Mouse (Mus musculus) embryonic facial prominence, embryonic 11.5 days (tissue): ENCODE measurements at regions not wholly inside any gene's neighbourhood (a gene's known extent, or its start where the extent isn't known, plus 50 kb on each side); places are given as distances from the start of the nearest gene placed in this dataset.

Source experiments
- ATAC-seq: fragments of 200-750 bp; cut with Nextera tagmentation; replicated peaks from 2 replicates; pipeline ENCODE4 v1.8.0; 2017; ENCODE audit warnings: low read depth; ENCODE audit not compliant: insufficient number of reproducible peaks, low FRiP score, low TSS enrichment
- DNase-seq: peaks from one replicate; pipeline ENCODE4 v3.0.0-alpha.2; 2015; ENCODE audit warnings: low spot score
- H3K27ac ChIP-seq: fragments of 300-500 bp; sonication (generic); replicated peaks from 2 replicates; pipeline ENCODE4 v1.5.1; 2014; ENCODE audit warnings: mild to moderate bottlenecking, low read depth, low read length, control low read depth
- H3K27me3 ChIP-seq: fragments of 300-500 bp; sonication (generic); 2 replicates; pipeline ENCODE4 v1.6.1; 2014; ENCODE audit warnings: mild to moderate bottlenecking, low read length, moderate library complexity, mixed read lengths; ENCODE audit not compliant: control insufficient read depth, insufficient read depth
- H3K36me3 ChIP-seq: fragments of 300-500 bp; sonication (generic); replicated peaks from 2 replicates; pipeline ENCODE4 v1.6.1; 2014; ENCODE audit warnings: low read depth, mild to moderate bottlenecking, low read length, moderate library complexity, mixed read lengths; ENCODE audit not compliant: control insufficient read depth, insufficient read depth
- H3K4me1 ChIP-seq: fragments of 300-500 bp; sonication (generic); 2 replicates; pipeline ENCODE4 v1.6.1; 2014; ENCODE audit warnings: low read length, mixed read lengths; ENCODE audit not compliant: control insufficient read depth, insufficient read depth
- H3K4me2 ChIP-seq: fragments of 300-500 bp; sonication (generic); 2 replicates; pipeline ENCODE4 v1.6.1; 2014; ENCODE audit warnings: low read depth, mild to moderate bottlenecking, control low read depth, low read length, moderate library complexity
- H3K4me3 ChIP-seq: fragments of 300-500 bp; sonication (generic); 2 replicates; pipeline ENCODE4 v1.5.1; 2014; ENCODE audit warnings: low read depth, low read length, control low read depth
- H3K9ac ChIP-seq: fragments of 300-500 bp; sonication (generic); replicated peaks from 2 replicates; pipeline ENCODE4 v1.6.1; 2014; ENCODE audit warnings: mild to moderate bottlenecking, control low read depth, low read length
- H3K9me3 ChIP-seq: fragments of 300-500 bp; sonication (generic); replicated peaks from 2 replicates; pipeline ENCODE4 v1.6.1; 2016; ENCODE audit warnings: mild to moderate bottlenecking, low read length, inconsistent platforms, mixed read lengths; ENCODE audit not compliant: control insufficient read depth
- WGBS: fragments of 180-500 bp; shearing (Covaris S2); extraction: QIAGEN DNeasy Blood & Tissue Kit; methylation state at CpG from one replicate; pipeline ENCODE4 v1.1.7; 2014; 5-methylcytosine and 5-hydroxymethylcytosine counted together

GRCm38 (mm10) chr11:25367111-25367510, 843.5 kb downstream of the 5730522E02Rik start:
- Histone ChIP-seq H3K4me1 (no peaks in the 10 kb centered on the region), H3K27me3 (no peaks in the 10 kb centered on the region), H3K4me2 (no peak overlapping the region), H3K9me3 (no peaks in the 10 kb centered on the region), H3K36me3 (no peaks in the 10 kb centered on the region), H3K27ac (no peak overlapping the region), H3K9ac (no peak overlapping the region), H3K4me3 (no peak overlapping the region)
- no peak for ATAC-seq
- 74% methylated on average over 2 of the region's 2 CpGs for WGBS
- DNase-seq: no peak

GRCm38 (mm10) chr11:25365433-25365832, 845.1 kb downstream of the 5730522E02Rik start:
- ATAC-seq (no peak), DNase-seq (no peak)
- Histone ChIP-seq H3K27me3 (no peaks in the 10 kb centered on the region), H3K4me1 (no peaks in the 10 kb centered on the region), H3K9me3 (no peaks in the 10 kb centered on the region), H3K27ac (no peak overlapping the region), H3K9ac (no peak overlapping the region), H3K36me3 (no peaks in the 10 kb centered on the region), H3K4me3 (no peak overlapping the region), H3K4me2 (no peak overlapping the region)
- WGBS: 44% methylated on average over 6 of the region's 6 CpGs

GRCm38 (mm10) chr11:25359723-25360122, 850.8 kb downstream of the 5730522E02Rik start:
- DNase-seq: no peak
- no peak overlapping the region for H3K4me3 ChIP-seq
- no peaks in the 10 kb centered on the region for H3K36me3 ChIP-seq
- WGBS: 71% methylated on average over 1 of the region's 1 CpGs
- no peak for ATAC-seq
- H3K9ac ChIP-seq: no peak overlapping the region
- no peak overlapping the region for H3K4me2 ChIP-seq
- H3K27ac ChIP-seq: no peak overlapping the region
- H3K27me3 ChIP-seq: no peaks in the 10 kb centered on the region
- H3K9me3 ChIP-seq: no peaks in the 10 kb centered on the region
- H3K4me1 ChIP-seq: peaks cover 7% of the 10 kb centered on the region; the same call in 1 of the 2 replicates

GRCm38 (mm10) chr11:25357717-25358411, 852.7 kb downstream of the 5730522E02Rik start:
- Histone ChIP-seq H3K4me3 (peak overlapping the region; percentile 18; the same call in 1 of the 2 replicates), H3K9ac (0 out of 2 replicates have a peak overlapping the region, but pooled peaks have one; percentile 25), H3K4me1 (peaks cover 7% of the 10 kb centered on the region; the same call in 1 of the 2 replicates), H3K4me2 (peak overlapping the region; percentile 47), H3K27ac (no peak overlapping the region), H3K27me3 (no peaks in the 10 kb centered on the region), H3K9me3 (no peaks in the 10 kb centered on the region), H3K36me3 (no peaks in the 10 kb centered on the region)
- DNase-seq: peak; percentile 54
- peak; percentile 42; the same call in 1 of the 2 replicates for ATAC-seq
- 16% methylated on average over 10 of the region's 10 CpGs for WGBS

- peak overlapping the region; percentile 47 for H3K4me2 ChIP-seq
- H3K4me3 ChIP-seq: peak overlapping the region; percentile 18; the same call in 1 of the 2 replicates
- ATAC-seq: peak; percentile 91
- 4% methylated on average over 19 of the region's 19 CpGs for WGBS
- H3K9me3 ChIP-seq: no peaks in the 10 kb centered on the region
- DNase-seq: peak; percentile 66
- no peaks in the 10 kb centered on the region for H3K36me3 ChIP-seq
- peaks cover 7% of the 10 kb centered on the region; the same call in 1 of the 2 replicates for H3K4me1 ChIP-seq
- no peaks in the 10 kb centered on the region for H3K27me3 ChIP-seq
- peak overlapping the region; percentile 67 for H3K27ac ChIP-seq
- H3K9ac ChIP-seq: peak overlapping the region; percentile 32; the same call in 1 of the 2 replicates
These were observed 853.6 kb downstream of the 5730522E02Rik start for GRCm38 (mm10) chr11:25356671-25357586.

GRCm38 (mm10) chr11:25335667-25336066, 874.9 kb downstream of the 5730522E02Rik start:
- no peak for ATAC-seq
- H3K36me3 ChIP-seq: no peaks in the 10 kb centered on the region
- H3K4me2 ChIP-seq: no peak overlapping the region
- 86% methylated on average over 2 of the region's 2 CpGs for WGBS
- DNase-seq: no peak
- H3K4me3 ChIP-seq: no peak overlapping the region
- no peaks in the 10 kb centered on the region for H3K9me3 ChIP-seq
- H3K27ac ChIP-seq: no peak overlapping the region
- H3K9ac ChIP-seq: no peak overlapping the region
- H3K27me3 ChIP-seq: no peaks in the 10 kb centered on the region
- no peaks in the 10 kb centered on the region for H3K4me1 ChIP-seq

- no peaks in the 10 kb centered on the region for H3K9me3 ChIP-seq
- no peak overlapping the region for H3K27ac ChIP-seq
- H3K4me3 ChIP-seq: no peak overlapping the region
- H3K4me2 ChIP-seq: no peak overlapping the region
- no peaks in the 10 kb centered on the region for H3K4me1 ChIP-seq
- WGBS: 74% methylated on average over 4 of the region's 4 CpGs
- H3K27me3 ChIP-seq: no peaks in the 10 kb centered on the region
- H3K36me3 ChIP-seq: no peaks in the 10 kb centered on the region
- no peak overlapping the region for H3K9ac ChIP-seq
- ATAC-seq (no peak), DNase-seq (no peak)
These were observed 879.9 kb downstream of the 5730522E02Rik start for GRCm38 (mm10) chr11:25330696-25331095.

GRCm38 (mm10) chr11:25322426-25322825, 888.1 kb downstream of the 5730522E02Rik start:
- no peaks in the 10 kb centered on the region for H3K9me3 ChIP-seq
- H3K27ac ChIP-seq: no peak overlapping the region
- H3K4me1 ChIP-seq: no peaks in the 10 kb centered on the region
- no peak overlapping the region for H3K4me3 ChIP-seq
- H3K4me2 ChIP-seq: no peak overlapping the region
- DNase-seq: no peak
- no peaks in the 10 kb centered on the region for H3K27me3 ChIP-seq
- no peak for ATAC-seq
- H3K36me3 ChIP-seq: no peaks in the 10 kb centered on the region
- no peak overlapping the region for H3K9ac ChIP-seq
